Mouse (Mus musculus): ENCODE results near the gene Lonp1. TPM values are rescaled to one million over a fixed set of nuclear protein-coding genes. Genes with fewer than 3 reads are reported as not detected.

Gene Lonp1
- polyA plus RNA-seq, 2 experiments = 45.6 to 79.4 TPM

GRCm38 (mm10) chr17:56611323-56611722 is 15.4 kb downstream of the Lonp1 start:
- no peak overlapping the region for H3K4me3 ChIP-seq (replicated peaks; ENCODE audit: low read length)
- no peak for TF ChIP-seq POLR2A (IDR thresholded peaks at IDR 0.05; ENCODE audit: borderline replicate concordance, extremely low read depth, insufficient read depth, insufficient read length)

DNA sequence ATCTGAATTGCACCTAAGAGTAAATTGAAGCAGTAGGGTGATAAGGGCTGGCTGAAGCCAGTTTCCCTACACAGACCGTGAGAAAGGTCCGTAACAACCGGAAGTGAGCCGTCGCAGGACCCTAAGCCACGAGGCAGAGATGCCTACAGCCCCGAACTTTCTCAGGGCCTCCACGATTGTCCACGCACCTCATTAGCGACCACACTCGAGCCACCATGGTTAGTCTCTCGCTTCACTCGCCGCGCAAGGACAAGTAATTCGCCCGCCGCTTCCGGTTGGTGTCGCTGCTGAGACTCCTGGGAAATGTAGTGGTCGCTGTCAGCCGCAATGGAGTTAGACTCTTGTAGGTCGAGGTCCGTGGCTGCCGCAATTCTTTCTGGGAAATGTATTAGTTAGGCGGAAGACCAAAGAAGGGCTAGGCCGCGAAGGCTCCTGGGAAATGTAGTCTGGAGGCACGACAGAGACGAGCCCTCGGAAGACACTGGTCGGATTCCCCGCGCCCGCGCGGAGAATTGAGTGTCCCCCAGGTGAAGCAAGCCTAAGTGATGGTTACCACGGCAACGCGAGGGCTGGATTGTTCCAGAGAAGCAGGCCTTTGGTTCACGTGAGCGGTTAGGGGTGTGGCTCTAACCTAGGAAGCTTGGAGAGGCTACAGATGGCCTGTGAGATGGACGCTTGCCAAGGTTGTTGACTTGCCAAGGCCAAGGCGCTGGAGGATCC is 17.1 kb downstream of the Lonp1 start, which contains the start of gene 2410015M20Rik:
2410015M20Rik (minus strand) TSS at position 320 of the 720 bp plus-strand sequence.
- no peaks in the 10 kb centered on the region for H3K9me3 ChIP-seq (ENCODE audit: control insufficient read depth, low read length)
- 1% methylated on average over 44 of the region's 44 CpGs for WGBS
- peak; percentile 98 for DNase-seq (ENCODE audit: low spot score)
- H3K27ac ChIP-seq (replicated peaks; ENCODE audit: low read depth, low read length) = peak within 1 kb of the TSS; percentile 69
- H3K9ac ChIP-seq (ENCODE audit: low read depth, low read length, severe bottlenecking) = peak within 1 kb of the TSS; percentile 57
- peak within 1 kb of the TSS; percentile 52 for H3K4me3 ChIP-seq (replicated peaks; ENCODE audit: low read length)
- H3K4me1 ChIP-seq (ENCODE audit: control insufficient read depth, insufficient read depth, low read length) = peaks cover 16% of the 10 kb centered on the region
- no peaks in the 10 kb centered on the region for H3K27me3 ChIP-seq (ENCODE audit: control insufficient read depth, insufficient read depth, low read length)
- ATAC-seq (ENCODE audit: low FRiP score, low read depth) = peak; percentile 89
- TF ChIP-seq POLR2A (IDR thresholded peaks at IDR 0.05; ENCODE audit: borderline replicate concordance, extremely low read depth, insufficient read depth, insufficient read length) = no peak
- H3K36me3 ChIP-seq (ENCODE audit: control insufficient read depth, insufficient read depth, low read length) = peaks cover 35% of the 10 kb centered on the region
- H3K4me2 ChIP-seq (replicated peaks; ENCODE audit: low read depth, low read length, severe bottlenecking) = peak within 1 kb of the TSS; percentile 67

More at GRCm38 (mm10) chr17:56611323-56611722, 15.4 kb downstream of the Lonp1 start:
- Histone ChIP-seq H3K4me1 (ENCODE audit: control insufficient read depth, insufficient read depth, low read length) (peaks cover 22% of the 10 kb centered on the region), H3K36me3 (ENCODE audit: control insufficient read depth, insufficient read depth, low read length) (peaks cover 35% of the 10 kb centered on the region), H3K27me3 (ENCODE audit: control insufficient read depth, insufficient read depth, low read length) (no peaks in the 10 kb centered on the region), H3K9ac (ENCODE audit: low read depth, low read length, severe bottlenecking) (no peak overlapping the region), H3K27ac (replicated peaks; ENCODE audit: low read depth, low read length) (no peak overlapping the region), H3K9me3 (ENCODE audit: control insufficient read depth, low read length) (no peaks in the 10 kb centered on the region), H3K4me2 (replicated peaks; ENCODE audit: low read depth, low read length, severe bottlenecking) (no peak overlapping the region)
- ATAC-seq (ENCODE audit: low FRiP score, low read depth) (no peak), DNase-seq (ENCODE audit: low spot score) (no peak)
- WGBS = 66% methylated on average over 2 of the region's 2 CpGs

GRCm38 (mm10) chr17:56608699-56609098 is 18.0 kb downstream of the Lonp1 start:
- ATAC-seq (ENCODE audit: low FRiP score, low read depth) (no peak), DNase-seq (ENCODE audit: low spot score) (no peak)
- Histone ChIP-seq H3K9ac (ENCODE audit: low read depth, low read length, severe bottlenecking) (peak overlapping the region; percentile 57), H3K9me3 (ENCODE audit: control insufficient read depth, low read length) (no peaks in the 10 kb centered on the region), H3K27ac (replicated peaks; ENCODE audit: low read depth, low read length) (no peak overlapping the region), H3K4me2 (replicated peaks; ENCODE audit: low read depth, low read length, severe bottlenecking) (peak overlapping the region; percentile 67), H3K27me3 (ENCODE audit: control insufficient read depth, insufficient read depth, low read length) (no peaks in the 10 kb centered on the region), H3K4me3 (replicated peaks; ENCODE audit: low read length) (peak overlapping the region; percentile 52), H3K4me1 (ENCODE audit: control insufficient read depth, insufficient read depth, low read length) (peaks cover 12% of the 10 kb centered on the region; the same call in 1 of the 2 replicates), H3K36me3 (ENCODE audit: control insufficient read depth, insufficient read depth, low read length) (peaks cover 39% of the 10 kb centered on the region)
- no peak for TF ChIP-seq POLR2A (IDR thresholded peaks at IDR 0.05; ENCODE audit: borderline replicate concordance, extremely low read depth, insufficient read depth, insufficient read length)
- 40% methylated on average over 5 of the region's 5 CpGs for WGBS

DNA sequence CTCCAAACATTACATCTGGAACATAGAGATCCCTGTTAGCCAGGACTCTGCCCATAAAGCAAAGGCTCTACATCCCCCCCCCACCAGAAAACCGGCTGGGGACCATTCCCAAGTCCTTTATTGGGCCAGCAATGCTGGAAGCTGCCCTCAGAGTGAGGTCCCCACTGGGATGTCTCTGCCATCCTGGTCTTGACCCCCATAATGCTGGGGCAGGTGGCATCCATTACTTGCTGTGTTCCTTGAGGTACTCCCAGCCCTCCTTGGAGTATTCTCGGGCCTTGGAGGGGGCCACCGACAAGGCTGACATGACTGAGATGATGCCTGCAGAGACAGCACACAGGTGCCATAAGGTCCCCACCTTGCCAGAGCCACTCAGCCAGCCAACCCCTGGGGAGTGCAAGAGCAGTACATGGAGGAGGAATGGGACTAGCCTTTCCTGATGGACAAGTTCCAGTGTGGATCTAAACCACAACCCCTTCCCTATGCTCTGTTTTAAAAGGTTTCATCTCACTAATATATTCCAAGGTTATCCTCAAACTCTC is 19.1 kb downstream of the Lonp1 start:
- 67% methylated on average over 3 of the region's 3 CpGs for WGBS
- Histone ChIP-seq H3K27ac (replicated peaks; ENCODE audit: low read depth, low read length) (no peak overlapping the region), H3K4me1 (ENCODE audit: control insufficient read depth, insufficient read depth, low read length) (peaks cover 12% of the 10 kb centered on the region; the same call in 1 of the 2 replicates), H3K9ac (ENCODE audit: low read depth, low read length, severe bottlenecking) (no peak overlapping the region), H3K4me2 (replicated peaks; ENCODE audit: low read depth, low read length, severe bottlenecking) (no peak overlapping the region), H3K27me3 (ENCODE audit: control insufficient read depth, insufficient read depth, low read length) (no peaks in the 10 kb centered on the region), H3K36me3 (ENCODE audit: control insufficient read depth, insufficient read depth, low read length) (peaks cover 50% of the 10 kb centered on the region), H3K9me3 (ENCODE audit: control insufficient read depth, low read length) (no peaks in the 10 kb centered on the region), H3K4me3 (replicated peaks; ENCODE audit: low read length) (no peak overlapping the region)
- DNase-seq (ENCODE audit: low spot score) (no peak), ATAC-seq (ENCODE audit: low FRiP score, low read depth) (no peak)
- TF ChIP-seq POLR2A (IDR thresholded peaks at IDR 0.05; ENCODE audit: borderline replicate concordance, extremely low read depth, insufficient read depth, insufficient read length) = no peak

GRCm38 (mm10) chr17:56605431-56605830 is 21.3 kb downstream of the Lonp1 start:
- Histone ChIP-seq H3K4me1 (ENCODE audit: control insufficient read depth, insufficient read depth, low read length) (peaks cover 10% of the 10 kb centered on the region; the same call in 1 of the 2 replicates), H3K4me2 (replicated peaks; ENCODE audit: low read depth, low read length, severe bottlenecking) (no peak overlapping the region), H3K36me3 (ENCODE audit: control insufficient read depth, insufficient read depth, low read length) (peaks cover 71% of the 10 kb centered on the region), H3K9me3 (ENCODE audit: control insufficient read depth, low read length) (no peaks in the 10 kb centered on the region), H3K27me3 (ENCODE audit: control insufficient read depth, insufficient read depth, low read length) (no peaks in the 10 kb centered on the region), H3K4me3 (replicated peaks; ENCODE audit: low read length) (no peak overlapping the region), H3K9ac (ENCODE audit: low read depth, low read length, severe bottlenecking) (no peak overlapping the region), H3K27ac (replicated peaks; ENCODE audit: low read depth, low read length) (no peak overlapping the region)
- DNase-seq (ENCODE audit: low spot score) (no peak), ATAC-seq (ENCODE audit: low FRiP score, low read depth) (no peak)
- no peak for TF ChIP-seq POLR2A (IDR thresholded peaks at IDR 0.05; ENCODE audit: borderline replicate concordance, extremely low read depth, insufficient read depth, insufficient read length)
- 91% methylated on average over 9 of the region's 9 CpGs for WGBS
